Mouse (Mus musculus): ENCODE measurements at regions not wholly inside any gene's neighbourhood (a gene's known extent, or its start where the extent isn't known, plus 50 kb on each side); places are given as distances from the start of the nearest gene placed in this dataset.

DNA sequence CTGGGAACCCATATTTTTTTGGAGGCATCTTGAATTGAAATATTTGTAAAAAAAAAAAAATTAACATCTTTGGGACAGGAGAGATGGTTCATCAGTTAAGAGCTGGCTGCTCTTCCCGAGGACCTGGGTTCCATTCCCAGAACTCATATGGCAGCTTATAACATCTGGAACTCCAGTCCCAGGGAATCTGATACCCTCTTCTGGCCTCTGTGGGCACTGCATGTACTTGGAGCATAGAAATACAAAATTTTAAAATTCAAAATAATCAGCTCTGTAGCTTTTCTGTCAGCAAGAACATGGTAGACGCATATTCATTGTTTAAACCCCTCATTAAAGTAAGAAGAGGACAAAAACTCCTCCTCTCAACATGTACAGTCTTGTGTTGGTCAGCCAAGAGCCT is 52.0 kb upstream of the Morc2a start:
- TF ChIP-seq CTCF (IDR thresholded peaks at IDR 0.05; ENCODE audit: control insufficient read depth, insufficient read depth, low read length): no peak
- TF ChIP-seq POLR2A (IDR thresholded peaks at IDR 0.05; ENCODE audit: borderline replicate concordance, control insufficient read depth, low read depth, low read length): no peak
